Mouse (Mus musculus): ENCODE measurements around the gene Gpc6. TPM values are rescaled to one million over a fixed set of nuclear protein-coding genes. Genes with fewer than 3 reads are reported as not detected.

The Gpc6 gene
- polyA plus RNA-seq, 1 experiment: 0.29 TPM

DNA sequence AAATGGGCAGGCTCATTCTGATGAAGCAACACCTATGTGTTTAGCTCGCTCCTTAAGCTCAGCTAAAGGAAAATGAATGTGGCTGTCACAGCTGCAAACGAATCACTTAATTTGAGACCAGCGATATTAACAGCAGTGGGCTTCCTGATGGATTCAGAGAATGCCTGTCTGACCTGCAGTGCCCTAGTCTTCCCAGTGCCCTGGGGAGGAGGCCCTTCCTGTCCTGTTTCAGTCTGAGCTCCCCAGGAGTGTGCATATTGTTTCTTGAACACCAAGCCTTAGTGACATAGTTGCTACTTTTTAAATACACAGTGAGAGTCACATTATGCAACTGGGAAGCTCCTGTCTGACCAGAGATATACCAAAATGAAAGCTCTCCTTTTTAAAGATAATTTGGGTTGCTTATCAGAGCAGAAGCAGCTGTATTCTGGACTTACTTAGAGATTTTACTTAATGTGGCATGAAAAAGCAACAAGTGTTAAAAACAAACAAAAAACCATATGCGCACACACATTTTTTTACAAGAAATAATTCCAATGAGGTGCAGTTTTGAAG lies 451.8 kb downstream of the Gpc6 start:
- H3K27ac ChIP-seq (ENCODE audit: insufficient read depth, low read depth, low read length): no peak overlapping the region
- no peak overlapping the region for H3K4me3 ChIP-seq (ENCODE audit: insufficient read depth, low read length)
- no peaks in the 10 kb centered on the region for H3K4me1 ChIP-seq (ENCODE audit: control insufficient read depth, insufficient read depth, low read length)
- no peak for TF ChIP-seq CTCF (IDR thresholded peaks at IDR 0.05; ENCODE audit: low read depth, low read length)
- no peak for TF ChIP-seq POLR2A (IDR thresholded peaks at IDR 0.05; ENCODE audit: borderline replicate concordance, low read depth, low read length)

DNA sequence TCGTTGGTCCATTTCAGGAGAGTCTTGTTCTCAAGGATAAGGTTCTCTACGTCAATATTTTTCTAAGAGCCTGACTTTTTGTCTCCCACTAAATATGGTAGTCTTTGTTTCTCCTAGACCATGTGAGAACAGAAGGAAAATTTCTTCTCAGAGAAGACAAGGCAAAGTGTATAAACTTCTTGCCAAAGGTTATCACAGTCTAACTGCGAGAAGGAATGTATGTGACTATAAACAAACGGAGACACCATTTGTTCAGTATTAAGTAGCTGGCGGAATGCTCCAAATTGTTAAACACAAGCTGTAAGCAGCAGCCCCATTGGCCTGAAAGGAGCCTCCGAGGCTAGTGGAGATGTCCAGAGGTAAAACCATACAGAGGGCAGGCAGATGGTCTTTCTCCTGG lies 454.9 kb downstream of the Gpc6 start:
- TF ChIP-seq POLR2A (IDR thresholded peaks at IDR 0.05; ENCODE audit: borderline replicate concordance, low read depth, low read length) (no peak), CTCF (IDR thresholded peaks at IDR 0.05; ENCODE audit: low read depth, low read length) (no peak)
- no peak overlapping the region for H3K27ac ChIP-seq (ENCODE audit: insufficient read depth, low read depth, low read length)
- H3K4me3 ChIP-seq (ENCODE audit: insufficient read depth, low read length): no peak overlapping the region
- no peaks in the 10 kb centered on the region for H3K4me1 ChIP-seq (ENCODE audit: control insufficient read depth, insufficient read depth, low read length)

GRCm38 (mm10) chr14:117383188-117383587 lies 458.1 kb downstream of the Gpc6 start:
- no peak for TF ChIP-seq CTCF (IDR thresholded peaks at IDR 0.05; ENCODE audit: low read depth, low read length)
- no peak for TF ChIP-seq POLR2A (IDR thresholded peaks at IDR 0.05; ENCODE audit: borderline replicate concordance, low read depth, low read length)
- no peaks in the 10 kb centered on the region for H3K4me1 ChIP-seq (ENCODE audit: control insufficient read depth, insufficient read depth, low read length)
- H3K27ac ChIP-seq (ENCODE audit: insufficient read depth, low read depth, low read length): no peak overlapping the region

GRCm38 (mm10) chr14:117384096-117384770 lies 459.1 kb downstream of the Gpc6 start:
- Histone ChIP-seq H3K4me1 (ENCODE audit: control insufficient read depth, insufficient read depth, low read length) (no peaks in the 10 kb centered on the region), H3K27ac (ENCODE audit: insufficient read depth, low read depth, low read length) (no peak overlapping the region), H3K4me3 (ENCODE audit: insufficient read depth, low read length) (no peak overlapping the region)
- TF ChIP-seq CTCF (IDR thresholded peaks at IDR 0.05; ENCODE audit: low read depth, low read length): no peak
- no peak for TF ChIP-seq POLR2A (IDR thresholded peaks at IDR 0.05; ENCODE audit: borderline replicate concordance, low read depth, low read length)

More at GRCm38 (mm10) chr14:117383188-117383587, 458.1 kb downstream of the Gpc6 start:
- no peak overlapping the region for H3K4me3 ChIP-seq (ENCODE audit: insufficient read depth, low read length)

GRCm38 (mm10) chr14:117385731-117386270 lies 460.7 kb downstream of the Gpc6 start:
- no peak overlapping the region for H3K4me3 ChIP-seq (ENCODE audit: insufficient read depth, low read length)
- H3K4me1 ChIP-seq (ENCODE audit: control insufficient read depth, insufficient read depth, low read length): no peaks in the 10 kb centered on the region
- no peak for TF ChIP-seq POLR2A (IDR thresholded peaks at IDR 0.05; ENCODE audit: borderline replicate concordance, low read depth, low read length)
- no peak for TF ChIP-seq CTCF (IDR thresholded peaks at IDR 0.05; ENCODE audit: low read depth, low read length)
- H3K27ac ChIP-seq (ENCODE audit: insufficient read depth, low read depth, low read length): no peak overlapping the region

DNA sequence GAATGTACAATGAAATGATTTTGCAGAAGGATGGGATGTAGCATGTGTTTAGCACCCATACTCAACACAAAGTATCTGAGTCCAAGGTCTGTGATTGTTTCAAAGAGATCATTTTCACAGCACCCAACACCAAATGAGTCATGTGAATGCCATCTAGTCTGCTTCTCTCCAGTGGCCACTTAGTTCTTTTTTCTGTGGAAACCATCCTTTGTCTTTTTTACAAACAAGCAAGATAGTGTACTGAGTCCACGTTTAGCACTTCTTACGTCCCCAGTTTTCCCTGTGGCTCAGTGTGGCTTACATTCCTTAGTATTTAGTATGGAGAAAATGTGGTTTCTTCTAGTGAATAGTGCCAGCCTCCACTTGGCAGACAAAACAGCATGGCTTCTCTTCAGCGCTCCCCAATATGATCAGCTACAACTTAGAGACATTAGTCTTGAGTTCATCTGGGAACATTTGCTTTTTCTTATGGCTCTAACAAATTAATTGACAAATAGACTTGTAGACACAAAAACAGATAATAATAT lies 465.7 kb downstream of the Gpc6 start:
- TF ChIP-seq POLR2A (IDR thresholded peaks at IDR 0.05; ENCODE audit: borderline replicate concordance, low read depth, low read length) (no peak), CTCF (IDR thresholded peaks at IDR 0.05; ENCODE audit: low read depth, low read length) (no peak)
- no peaks in the 10 kb centered on the region for H3K4me1 ChIP-seq (ENCODE audit: control insufficient read depth, insufficient read depth, low read length)
- no peak overlapping the region for H3K27ac ChIP-seq (ENCODE audit: insufficient read depth, low read depth, low read length)
- no peak overlapping the region for H3K4me3 ChIP-seq (ENCODE audit: insufficient read depth, low read length)

- TF ChIP-seq CTCF (IDR thresholded peaks at IDR 0.05; ENCODE audit: low read depth, low read length): no peak
- TF ChIP-seq POLR2A (IDR thresholded peaks at IDR 0.05; ENCODE audit: borderline replicate concordance, low read depth, low read length): no peak
- Histone ChIP-seq H3K4me3 (ENCODE audit: insufficient read depth, low read length) (no peak overlapping the region), H3K4me1 (ENCODE audit: control insufficient read depth, insufficient read depth, low read length) (no peaks in the 10 kb centered on the region), H3K27ac (ENCODE audit: insufficient read depth, low read depth, low read length) (no peak overlapping the region)
These were observed 466.3 kb downstream of the Gpc6 start for GRCm38 (mm10) chr14:117391412-117391811.

GRCm38 (mm10) chr14:117397165-117397564 lies 472.1 kb downstream of the Gpc6 start:
- Histone ChIP-seq H3K4me3 (ENCODE audit: insufficient read depth, low read length) (no peak overlapping the region), H3K27ac (ENCODE audit: insufficient read depth, low read depth, low read length) (no peak overlapping the region), H3K4me1 (ENCODE audit: control insufficient read depth, insufficient read depth, low read length) (no peaks in the 10 kb centered on the region)
- TF ChIP-seq POLR2A (IDR thresholded peaks at IDR 0.05; ENCODE audit: borderline replicate concordance, low read depth, low read length) (no peak), CTCF (IDR thresholded peaks at IDR 0.05; ENCODE audit: low read depth, low read length) (no peak)

GRCm38 (mm10) chr14:117407824-117408524 lies 482.9 kb downstream of the Gpc6 start:
- no peaks in the 10 kb centered on the region for H3K4me1 ChIP-seq (ENCODE audit: control insufficient read depth, insufficient read depth, low read length)
- no peak overlapping the region for H3K27ac ChIP-seq (ENCODE audit: insufficient read depth, low read depth, low read length)
- no peak overlapping the region for H3K4me3 ChIP-seq (ENCODE audit: insufficient read depth, low read length)
- TF ChIP-seq CTCF (IDR thresholded peaks at IDR 0.05; ENCODE audit: low read depth, low read length) (no peak), POLR2A (IDR thresholded peaks at IDR 0.05; ENCODE audit: borderline replicate concordance, low read depth, low read length) (no peak)

DNA sequence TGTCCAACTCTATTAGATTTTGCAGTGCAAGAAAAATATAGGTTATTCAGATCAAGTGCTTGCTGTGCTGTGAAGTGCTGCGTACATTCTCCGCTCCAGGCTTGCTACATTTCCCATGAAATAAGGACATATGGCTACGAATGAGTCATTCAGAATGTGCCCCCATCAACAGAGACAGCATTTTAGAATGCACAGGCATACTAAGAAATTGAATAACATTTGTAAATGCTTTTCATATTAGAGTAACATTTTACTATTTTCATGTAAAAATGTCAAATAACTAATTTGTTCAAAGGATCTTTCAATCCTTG lies 483.4 kb downstream of the Gpc6 start:
- Histone ChIP-seq H3K27ac (ENCODE audit: insufficient read depth, low read depth, low read length) (no peak overlapping the region), H3K4me1 (ENCODE audit: control insufficient read depth, insufficient read depth, low read length) (no peaks in the 10 kb centered on the region), H3K4me3 (ENCODE audit: insufficient read depth, low read length) (no peak overlapping the region)
- TF ChIP-seq POLR2A (IDR thresholded peaks at IDR 0.05; ENCODE audit: borderline replicate concordance, low read depth, low read length) (no peak), CTCF (IDR thresholded peaks at IDR 0.05; ENCODE audit: low read depth, low read length) (no peak)

Measured in bone marrow macrophage, adult 2 months (primary cell).